Mouse (Mus musculus) kidney, embryonic 14.5 days (tissue): Measurements from ENCODE around the gene Lcp2. TPM values are rescaled to one million over a fixed set of nuclear protein-coding genes. Genes with fewer than 3 reads are reported as not detected.

ENCODE experiments used
- ATAC-seq: fragments of 200-750 bp; cut with Nextera tagmentation; 2 replicates; pipeline ENCODE4 v1.8.0; 2017; ENCODE audit warnings: moderate number of reproducible peaks, mild to moderate bottlenecking, moderate TSS enrichment, moderate library complexity; ENCODE audit not compliant: low FRiP score, low TSS enrichment
- H3K27ac ChIP-seq: fragments of 300-500 bp; sonication (generic); 2 replicates; pipeline ENCODE4 v1.5.1; 2014; ENCODE audit warnings: low read depth, mild to moderate bottlenecking, low read length, moderate library complexity, mixed read lengths
- H3K27me3 ChIP-seq: fragments of 300-500 bp; sonication (generic); 2 replicates; pipeline ENCODE4 v1.6.1; 2014; ENCODE audit warnings: mild to moderate bottlenecking, low read length; ENCODE audit not compliant: control insufficient read depth, insufficient read depth
- H3K36me3 ChIP-seq: fragments of 300-500 bp; sonication (generic); 2 replicates; pipeline ENCODE4 v1.6.1; 2014; ENCODE audit warnings: low read length, mixed read lengths; ENCODE audit not compliant: control insufficient read depth, insufficient read depth
- H3K4me1 ChIP-seq: fragments of 300-500 bp; sonication (generic); 2 replicates; pipeline ENCODE4 v1.6.1; 2014; ENCODE audit warnings: low read length, mixed read lengths; ENCODE audit not compliant: control insufficient read depth, insufficient read depth
- H3K4me2 ChIP-seq: fragments of 300-500 bp; sonication (generic); replicated peaks from 2 replicates; pipeline ENCODE4 v1.6.1; 2014; ENCODE audit warnings: low read depth, mild to moderate bottlenecking, low read length
- H3K4me3 ChIP-seq: fragments of 300-500 bp; sonication (generic); 2 replicates; pipeline ENCODE4 v1.5.1; 2014; ENCODE audit warnings: mild to moderate bottlenecking, low read length
- H3K9ac ChIP-seq: fragments of 300-500 bp; sonication (generic); 2 replicates; pipeline ENCODE4 v1.6.1; 2014; ENCODE audit warnings: low read depth, mild to moderate bottlenecking, low read length, moderate library complexity
- H3K9me3 ChIP-seq: fragments of 300-500 bp; sonication (generic); 2 replicates; pipeline ENCODE4 v1.6.1; 2016; ENCODE audit warnings: low read length; ENCODE audit not compliant: control insufficient read depth
- WGBS: fragments of 180-500 bp; shearing (Covaris S2); extraction: QIAGEN DNeasy Blood & Tissue Kit; methylation state at CpG from one replicate; pipeline ENCODE4 v1.1.7; 2014; 5-methylcytosine and 5-hydroxymethylcytosine counted together
- polyA plus RNA-seq: library from polyadenylated mRNA; unstranded; fragments of >200 nt; fragmentation: Nextera tagmentation; extraction: Ambion mirVana; gene quantifications from 2 replicates; pipeline ENCODE4 v1.2.1, GENCODE M21; 2014

Lcp2 gene
- polyA plus RNA-seq, 1 experiment from 2014 or later = 1.9 TPM

GRCm38 (mm10) chr11:34072309-34072708 is 25.6 kb downstream of the Lcp2 start:
- Histone ChIP-seq H3K4me2 (no peak overlapping the region), H3K4me3 (no peak overlapping the region), H3K27me3 (no peaks in the 10 kb centered on the region), H3K9ac (no peak overlapping the region), H3K9me3 (no peaks in the 10 kb centered on the region), H3K36me3 (no peaks in the 10 kb centered on the region), H3K4me1 (no peaks in the 10 kb centered on the region), H3K27ac (no peak overlapping the region)
- ATAC-seq = no peak
- 76% methylated on average over 4 of the region's 4 CpGs for WGBS

- Histone ChIP-seq H3K9me3 (no peaks in the 10 kb centered on the region), H3K27ac (no peak overlapping the region), H3K4me3 (no peak overlapping the region), H3K9ac (no peak overlapping the region), H3K27me3 (no peaks in the 10 kb centered on the region), H3K4me2 (no peak overlapping the region), H3K36me3 (no peaks in the 10 kb centered on the region), H3K4me1 (no peaks in the 10 kb centered on the region)
- ATAC-seq = 0 out of 2 replicates have a peak, but pooled peaks have one; percentile 60
- WGBS = 15% methylated on average over 15 of the region's 15 CpGs
Measured at GRCm38 (mm10) chr11:34073776-34074175, 27.1 kb downstream of the Lcp2 start.

- 88% methylated on average over 2 of the region's 2 CpGs for WGBS
- no peaks in the 10 kb centered on the region for H3K36me3 ChIP-seq
- no peaks in the 10 kb centered on the region for H3K27me3 ChIP-seq
- H3K4me3 ChIP-seq = no peak overlapping the region
- no peak for ATAC-seq
- no peaks in the 10 kb centered on the region for H3K4me1 ChIP-seq
- no peaks in the 10 kb centered on the region for H3K9me3 ChIP-seq
- H3K27ac ChIP-seq = no peak overlapping the region
- H3K9ac ChIP-seq = no peak overlapping the region
- H3K4me2 ChIP-seq = no peak overlapping the region
Measured at GRCm38 (mm10) chr11:34077870-34078269, 31.1 kb downstream of the Lcp2 start.

- no peaks in the 10 kb centered on the region for H3K27me3 ChIP-seq
- H3K27ac ChIP-seq = no peak overlapping the region
- no peaks in the 10 kb centered on the region for H3K4me1 ChIP-seq
- H3K4me2 ChIP-seq = no peak overlapping the region
- H3K36me3 ChIP-seq = no peaks in the 10 kb centered on the region
- H3K4me3 ChIP-seq = no peak overlapping the region
- 86% methylated on average over 7 of the region's 7 CpGs for WGBS
- ATAC-seq = no peak
- no peak overlapping the region for H3K9ac ChIP-seq
- H3K9me3 ChIP-seq = no peaks in the 10 kb centered on the region
Measured at GRCm38 (mm10) chr11:34078581-34078980, 31.9 kb downstream of the Lcp2 start.

GRCm38 (mm10) chr11:34079542-34080464 is 33.1 kb downstream of the Lcp2 start:
- no peak for ATAC-seq

GRCm38 (mm10) chr11:34083795-34084194 is 37.1 kb downstream of the Lcp2 start:
- no peaks in the 10 kb centered on the region for H3K36me3 ChIP-seq
- no peak overlapping the region for H3K9ac ChIP-seq
- H3K4me1 ChIP-seq = no peaks in the 10 kb centered on the region
- no peak overlapping the region for H3K4me3 ChIP-seq
- no peak for ATAC-seq
- WGBS = 75% methylated on average over 7 of the region's 7 CpGs
- no peak overlapping the region for H3K27ac ChIP-seq
- no peak overlapping the region for H3K4me2 ChIP-seq
- no peaks in the 10 kb centered on the region for H3K27me3 ChIP-seq
- H3K9me3 ChIP-seq = no peaks in the 10 kb centered on the region

More at GRCm38 (mm10) chr11:34079542-34080464, 33.1 kb downstream of the Lcp2 start:
- Histone ChIP-seq H3K9me3 (no peaks in the 10 kb centered on the region), H3K36me3 (no peaks in the 10 kb centered on the region), H3K4me3 (no peak overlapping the region), H3K9ac (no peak overlapping the region), H3K4me2 (no peak overlapping the region), H3K27me3 (no peaks in the 10 kb centered on the region), H3K27ac (no peak overlapping the region), H3K4me1 (no peaks in the 10 kb centered on the region)
- 39% methylated on average over 6 of the region's 6 CpGs for WGBS

- Histone ChIP-seq H3K9ac (no peak overlapping the region), H3K4me1 (no peaks in the 10 kb centered on the region), H3K9me3 (no peaks in the 10 kb centered on the region), H3K27me3 (no peaks in the 10 kb centered on the region), H3K36me3 (no peaks in the 10 kb centered on the region), H3K4me3 (no peak overlapping the region), H3K27ac (no peak overlapping the region), H3K4me2 (no peak overlapping the region)
- ATAC-seq = no peak
- 54% methylated on average over 2 of the region's 2 CpGs for WGBS
Measured at GRCm38 (mm10) chr11:34084639-34085038, 37.9 kb downstream of the Lcp2 start.

GRCm38 (mm10) chr11:34086164-34086751 is 39.5 kb downstream of the Lcp2 start:
- Histone ChIP-seq H3K4me3 (no peak overlapping the region), H3K4me2 (no peak overlapping the region), H3K4me1 (no peaks in the 10 kb centered on the region), H3K27ac (no peak overlapping the region), H3K36me3 (no peaks in the 10 kb centered on the region), H3K9me3 (no peaks in the 10 kb centered on the region), H3K9ac (no peak overlapping the region), H3K27me3 (no peaks in the 10 kb centered on the region)
- ATAC-seq = no peak
- 86% methylated on average over 8 of the region's 8 CpGs for WGBS

- H3K4me1 ChIP-seq = no peaks in the 10 kb centered on the region
- H3K4me2 ChIP-seq = no peak overlapping the region
- no peak overlapping the region for H3K27ac ChIP-seq
- no peak overlapping the region for H3K4me3 ChIP-seq
- H3K9ac ChIP-seq = no peak overlapping the region
- H3K9me3 ChIP-seq = no peaks in the 10 kb centered on the region
- H3K36me3 ChIP-seq = no peaks in the 10 kb centered on the region
- H3K27me3 ChIP-seq = no peaks in the 10 kb centered on the region
- WGBS = 67% methylated on average over 3 of the region's 3 CpGs
- no peak for ATAC-seq
Measured at GRCm38 (mm10) chr11:34087064-34087463, 40.3 kb downstream of the Lcp2 start.
